Mouse (Mus musculus) B cell, adult 67 days (primary cell): Measurements from ENCODE around the gene Xlr5b. TPM values are rescaled to one million over a fixed set of nuclear protein-coding genes. Genes with fewer than 3 reads are reported as not detected.

Experiments
- total RNA-seq, 2 experiments: library from RNA; stranded (reverse); gene quantifications; 4 replicates each; pipeline ENCODE4 v1.2.4; 2023

Gene Xlr5b
- not detected for total RNA-seq

GRCm38 (mm10) chrX:73148496-73148895 is at the start of gene Xlr5b:
TSS of gene Xlr5b (plus strand) at chrX:73148796.

GRCm38 (mm10) chrX:73116747-73117146 is 31.8 kb upstream of the Xlr5b start, which contains the start of gene Gm14685:
TSS of gene Gm14685 (plus strand) at chrX:73117047.

GRCm38 (mm10) chrX:73149350-73149749 is 754 bp downstream of the Xlr5b start, which contains the start of gene DXBay18:
TSS of gene DXBay18 (minus strand) at chrX:73149450.

GRCm38 (mm10) chrX:73176889-73177288 is 28.3 kb downstream of the Xlr5b start, which contains the start of gene Spin2d:
TSS of gene Spin2d (minus strand) at chrX:73176989.

GRCm38 (mm10) chrX:73191934-73192333 is 43.3 kb downstream of the Xlr5b start, which contains the start of gene Xlr3b:
TSS of gene Xlr3b (plus strand) at chrX:73192207.

Other genes starting within 250 kb of the Xlr5b start
- gene Cetn2, start 230.4 kb upstream of the Xlr5b start, total RNA-seq, result 10 to 100 TPM; 46.2 to 53.4 TPM
- gene Nsdhl, start 230.2 kb upstream of the Xlr5b start, total RNA-seq, result 10 to 100 TPM; 10.1 to 12.5 TPM
- gene Zfp185, start 161.5 kb upstream of the Xlr5b start, total RNA-seq, result not detected
- 1 to 10 TPM in 1 of 2 experiments, under 1 TPM in 1; 0.75 to 2.1 TPM for gene Pnma5, start 111.7 kb upstream of the Xlr5b start, total RNA-seq
- gene Pnma3, start 84.0 kb upstream of the Xlr5b start, total RNA-seq, result not detected
- 10 to 100 TPM in 1 of 2 experiments, 1 to 10 TPM in 1; 3.6 to 16.1 TPM for gene Xlr4a, start 66.3 kb upstream of the Xlr5b start, total RNA-seq
- gene Xlr3a, start 51.7 kb upstream of the Xlr5b start, total RNA-seq, result 1 to 10 TPM in 1 of 2 experiments, not detected in 1; 2.1 TPM
- under 1 TPM; 0.17 to 0.21 TPM for gene Gm14685, start 31.7 kb upstream of the Xlr5b start, total RNA-seq
- not detected for gene DXBay18, start 654 bp downstream of the Xlr5b start, total RNA-seq
- gene Spin2d, start 28.2 kb downstream of the Xlr5b start, total RNA-seq, result not detected
- gene Xlr3b, start 43.4 kb downstream of the Xlr5b start, total RNA-seq, result 10 to 100 TPM in 1 of 2 experiments, 1 to 10 TPM in 1; 5.9 to 24.8 TPM
- 10 to 100 TPM; 21.7 to 36.8 TPM for gene Xlr4b, start 65.5 kb downstream of the Xlr5b start, total RNA-seq
- 10 to 100 TPM; 11.0 to 12.9 TPM for gene F8a, start 79.5 kb downstream of the Xlr5b start, total RNA-seq
- 10 to 100 TPM in 1 of 2 experiments, 1 to 10 TPM in 1; 3.9 to 15.2 TPM for gene Xlr4c, start 94.3 kb downstream of the Xlr5b start, total RNA-seq
- not detected for gene Xlr3c, start 116.6 kb downstream of the Xlr5b start, total RNA-seq
- gene Xlr5a, start 144.2 kb downstream of the Xlr5b start, total RNA-seq, result not detected
- not detected for gene Xlr5c, start 144.2 kb downstream of the Xlr5b start, total RNA-seq
- gene Gm45015, start 188.0 kb downstream of the Xlr5b start, total RNA-seq, result not detected
- gene Zfp275, start 193.8 kb downstream of the Xlr5b start, total RNA-seq, result 10 to 100 TPM; 33.6 to 35.4 TPM
- not detected for gene Gm18336, start 249.9 kb downstream of the Xlr5b start, total RNA-seq